Mouse (Mus musculus): ENCODE data around the gene Alpk1.
"Not testable (repeated sequence)": the region's sequence is repeated elsewhere in the genome, so short reads cannot be mapped to it uniquely, and the experiment has no call there.

The Alpk1 gene

GRCm38 (mm10) chr3:127790234-127791055, 10.1 kb upstream of the Alpk1 start:
- DNase-seq (ENCODE audit: low spot score in 2 of 2) = peak in 1 of 2 experiments; percentile 27

DNA sequence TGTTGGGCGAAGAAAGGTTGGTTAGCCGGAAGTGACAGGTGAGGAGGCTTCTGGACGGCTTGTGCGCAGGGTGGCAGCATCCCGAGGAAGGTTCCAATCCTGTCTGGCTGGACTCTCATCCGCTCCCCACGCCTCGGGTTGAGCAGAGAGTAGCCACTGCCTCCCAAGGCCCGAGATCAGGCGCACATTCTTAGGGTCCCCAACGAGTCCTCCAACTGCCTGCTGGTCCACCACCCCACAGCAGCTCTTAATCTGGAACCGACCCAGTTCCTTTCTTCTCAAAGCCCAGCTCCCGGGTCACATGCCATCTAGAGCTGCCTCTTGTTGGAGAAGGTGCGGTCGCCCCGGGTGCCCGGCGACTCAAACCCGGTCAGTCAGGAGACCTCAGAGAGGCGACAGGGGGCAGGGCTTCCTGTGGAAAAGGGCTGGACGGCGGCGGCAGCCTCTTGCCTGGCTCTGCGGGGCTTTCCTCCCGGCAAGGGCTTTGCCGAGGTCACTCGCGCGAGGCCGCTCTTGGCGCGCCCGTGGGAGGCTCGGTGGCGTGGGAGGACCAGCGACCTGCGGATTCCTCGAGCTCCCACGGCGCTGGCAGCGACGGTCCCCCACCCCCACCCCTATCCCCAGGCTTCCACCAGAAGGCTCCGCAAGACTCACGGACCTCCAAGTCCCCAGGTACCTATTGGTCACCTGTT, 9.3 kb upstream of the Alpk1 start, which contains the start of gene Tifa:
Gene Tifa, plus strand, starts transcription at position 306 of the 692 bp plus-strand sequence.
- peak; percentile 27 to 54 for DNase-seq (ENCODE audit: low spot score in 2 of 2)

GRCm38 (mm10) chr3:127788919-127789318, 8.6 kb upstream of the Alpk1 start:
- DNase-seq (ENCODE audit: low spot score in 2 of 2) = no peak

DNA sequence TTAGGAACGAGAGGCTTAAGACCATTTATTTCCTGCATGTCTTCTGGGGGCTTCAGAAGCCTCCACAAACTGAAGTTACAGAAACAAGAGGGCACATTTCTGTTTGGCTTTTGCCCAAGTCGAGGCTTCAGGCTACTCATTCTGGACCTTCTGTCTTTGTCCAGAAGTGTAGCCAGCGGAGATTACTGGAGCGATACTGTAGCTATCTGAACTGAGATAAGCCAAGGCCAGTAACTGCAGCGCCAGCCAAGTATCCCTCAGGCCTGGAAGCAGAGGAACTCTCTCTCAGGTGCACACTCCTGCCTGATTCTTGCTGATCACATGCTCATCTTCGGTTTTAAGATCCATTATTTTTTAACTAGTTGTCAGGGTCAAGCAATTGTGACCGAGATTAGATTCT, 7.7 kb upstream of the Alpk1 start:
- DNase-seq (ENCODE audit: low spot score in 2 of 2) = no peak

DNA sequence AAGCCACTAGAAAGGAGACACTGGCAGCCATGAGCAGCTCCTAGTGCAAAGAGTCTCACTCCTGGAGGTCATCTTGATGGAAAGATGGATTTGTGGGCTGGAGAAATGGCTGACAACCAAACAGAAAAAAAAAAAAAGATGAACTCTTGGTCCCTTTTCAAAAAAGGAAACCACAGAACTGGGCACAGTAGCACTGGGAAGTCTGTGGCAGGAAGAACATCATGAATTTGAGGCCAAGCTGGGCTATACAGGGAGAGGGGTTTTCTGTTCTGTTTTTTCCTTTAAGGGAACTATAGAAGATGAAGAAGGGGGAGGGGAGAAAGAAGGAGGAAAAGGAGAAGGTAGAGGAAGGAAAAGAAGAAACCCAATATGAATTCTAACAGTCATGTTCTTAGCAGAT, 6.7 kb upstream of the Alpk1 start:
- peak in 1 of 2 experiments; percentile 1 for DNase-seq (ENCODE audit: low spot score in 2 of 2)

DNA sequence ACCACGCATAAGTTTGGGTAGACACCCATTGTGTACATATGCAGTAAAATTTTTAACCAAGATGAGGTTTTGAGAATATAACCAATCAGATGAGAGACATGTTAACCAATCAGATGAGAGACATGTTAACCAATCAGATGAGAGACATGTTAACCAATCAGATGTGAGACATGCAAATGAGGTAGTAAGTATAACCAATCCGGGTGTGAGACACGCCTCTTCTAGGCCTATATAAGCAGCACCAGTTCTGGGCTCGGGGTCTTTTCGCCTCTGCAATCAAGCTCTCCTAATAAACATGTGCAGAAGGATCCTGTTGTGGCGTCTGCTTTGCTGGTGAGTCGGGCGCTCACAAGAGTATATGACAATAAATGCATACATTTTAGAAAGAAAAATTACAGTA, 3.4 kb upstream of the Alpk1 start:
- not testable (repeated sequence) for DNase-seq (ENCODE audit: low spot score in 2 of 2)

- DNase-seq (ENCODE audit: low spot score in 2 of 2) = no peak
These were observed 2.6 kb upstream of the Alpk1 start for GRCm38 (mm10) chr3:127782921-127783320.

- DNase-seq (ENCODE audit: low spot score in 2 of 2) = no peak
These were observed 594 bp upstream of the Alpk1 start for GRCm38 (mm10) chr3:127780921-127781320.

DNA sequence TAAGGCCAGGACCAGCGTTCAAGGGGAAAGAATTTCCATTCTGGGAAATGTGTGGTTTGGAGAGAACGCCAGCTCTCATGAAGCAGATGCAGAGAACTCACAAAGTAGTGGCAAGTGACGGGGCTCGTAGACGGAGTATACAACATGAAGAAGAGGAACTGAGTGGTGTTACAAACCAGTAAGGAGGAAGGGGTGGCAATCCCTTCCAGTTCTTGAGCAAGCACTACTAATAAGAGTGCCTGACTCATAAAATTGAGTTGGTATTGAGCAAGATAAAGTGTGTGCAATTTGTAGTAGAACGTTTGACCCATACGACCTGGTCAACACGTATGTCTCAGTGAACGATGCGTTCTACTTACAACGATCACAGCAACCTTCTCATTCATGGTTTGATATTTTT, 11.2 kb downstream of the Alpk1 start:
- no peak for DNase-seq (ENCODE audit: low spot score in 2 of 2)

DNA sequence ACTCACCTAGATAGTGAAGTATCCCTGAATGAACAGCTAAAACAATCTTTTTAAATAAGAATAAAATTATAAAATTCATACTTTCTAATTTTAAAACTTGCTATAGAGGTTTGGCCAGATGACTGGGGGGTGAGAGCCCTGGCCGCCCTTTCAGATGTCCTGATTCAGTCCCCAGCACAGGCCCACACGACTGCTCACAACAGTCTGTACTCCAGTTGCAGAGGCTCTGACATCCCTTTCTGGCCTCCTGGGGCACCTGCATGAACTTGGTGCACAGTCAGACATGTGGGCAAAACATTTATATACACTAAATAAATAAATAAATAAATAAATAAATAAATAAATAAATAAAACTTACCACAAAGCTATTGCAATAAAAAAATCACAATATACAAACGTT, 14.4 kb downstream of the Alpk1 start:
- no peak for DNase-seq (ENCODE audit: low spot score in 2 of 2)

DNA sequence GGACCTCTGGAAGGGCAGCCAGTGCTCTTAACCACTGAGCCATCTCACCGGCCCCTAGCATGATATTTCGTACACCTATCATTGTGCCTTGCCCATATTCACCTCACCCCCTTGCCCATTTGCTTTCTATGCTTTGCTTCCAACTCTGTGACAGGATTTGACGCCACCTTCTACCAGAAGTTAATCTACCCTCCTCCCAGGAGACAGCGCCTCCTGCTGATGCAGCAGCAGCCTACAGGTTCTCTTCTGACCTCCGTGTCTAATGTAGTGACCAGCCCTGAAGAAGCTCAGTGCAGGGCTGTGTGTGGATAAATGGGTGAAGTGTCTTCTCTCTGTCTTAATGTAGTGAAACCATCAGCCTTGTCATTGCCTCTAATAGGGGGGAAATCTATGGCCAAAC, 15.8 kb downstream of the Alpk1 start:
- DNase-seq (ENCODE audit: low spot score in 2 of 2) = no peak

GRCm38 (mm10) chr3:127763076-127763612, 17.2 kb downstream of the Alpk1 start:
- peak; percentile 62 to 81 for DNase-seq (ENCODE audit: low spot score in 2 of 2)

GRCm38 (mm10) chr3:127762403-127762802, 17.9 kb downstream of the Alpk1 start:
- DNase-seq (ENCODE audit: low spot score in 2 of 2) = no peak

DNA sequence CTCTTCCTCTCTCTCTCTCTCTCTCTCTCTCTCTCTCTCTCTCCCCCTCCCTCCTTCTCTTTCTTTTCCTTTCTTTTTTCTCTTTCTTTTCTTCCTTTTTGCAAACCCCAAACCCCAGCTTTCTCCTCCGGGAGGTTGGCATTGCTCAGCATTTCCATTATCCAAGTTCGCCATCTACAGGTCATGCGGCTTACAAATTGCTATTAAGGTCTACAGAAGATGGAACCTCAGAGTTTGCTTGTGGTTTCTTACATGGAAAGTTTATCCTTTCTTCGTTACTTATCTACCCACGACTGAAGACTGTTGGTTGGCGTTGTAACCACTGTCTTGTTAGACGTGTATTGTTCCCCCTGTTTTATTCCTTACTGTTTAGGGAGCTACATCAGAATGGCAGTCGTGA, 21.1 kb downstream of the Alpk1 start:
- peak; percentile 58 to 72 for DNase-seq (ENCODE audit: low spot score in 2 of 2)

GRCm38 (mm10) chr3:127758806-127759205, 21.5 kb downstream of the Alpk1 start:
- no peak for DNase-seq (ENCODE audit: low spot score in 2 of 2)

- no peak for DNase-seq (ENCODE audit: low spot score in 2 of 2)
These were observed 22.4 kb downstream of the Alpk1 start for GRCm38 (mm10) chr3:127757886-127758301.

DNA sequence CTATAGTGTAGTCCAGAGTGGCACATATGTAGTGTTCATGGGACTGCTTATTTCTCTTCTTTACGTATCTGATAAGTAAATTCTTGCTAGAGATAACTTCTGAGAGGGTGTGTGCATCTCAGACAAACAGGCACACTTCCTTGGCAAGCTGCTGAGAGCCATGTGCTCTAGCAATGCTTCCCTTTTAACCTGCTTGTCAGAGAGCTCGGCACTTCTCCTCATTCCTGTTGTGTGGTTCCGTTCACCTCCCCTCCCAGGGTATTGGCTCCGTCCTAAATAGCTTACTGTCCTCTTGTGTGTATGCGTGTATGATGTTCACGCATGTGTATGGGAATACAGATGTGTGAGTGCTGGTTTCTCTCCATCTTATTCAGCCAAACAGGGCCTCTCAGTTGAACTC, 23.9 kb downstream of the Alpk1 start:
- no peak for DNase-seq (ENCODE audit: low spot score in 2 of 2)

GRCm38 (mm10) chr3:127749981-127750562, 30.3 kb downstream of the Alpk1 start:
- DNase-seq (ENCODE audit: low spot score in 2 of 2) = no peak

DNA sequence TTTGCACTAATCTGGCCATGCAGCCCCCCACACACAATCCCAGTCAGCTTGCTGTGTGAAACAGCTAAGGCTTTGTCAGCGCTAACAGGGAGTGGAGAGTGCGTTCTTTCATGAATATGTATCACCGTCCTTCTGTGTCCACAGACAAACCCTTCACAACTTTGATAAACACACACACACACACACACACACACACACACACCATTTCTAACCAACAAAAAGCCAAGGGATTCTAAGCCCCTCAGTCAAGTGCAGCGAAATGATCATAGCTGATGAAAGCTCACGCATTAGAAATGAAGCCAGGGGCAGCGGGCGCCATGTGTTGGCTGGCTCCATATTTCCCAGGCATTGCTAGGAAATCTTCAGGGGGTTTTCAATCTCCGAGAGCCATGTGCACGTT, 31.1 kb downstream of the Alpk1 start:
- DNase-seq (ENCODE audit: low spot score in 2 of 2) = no peak

DNA sequence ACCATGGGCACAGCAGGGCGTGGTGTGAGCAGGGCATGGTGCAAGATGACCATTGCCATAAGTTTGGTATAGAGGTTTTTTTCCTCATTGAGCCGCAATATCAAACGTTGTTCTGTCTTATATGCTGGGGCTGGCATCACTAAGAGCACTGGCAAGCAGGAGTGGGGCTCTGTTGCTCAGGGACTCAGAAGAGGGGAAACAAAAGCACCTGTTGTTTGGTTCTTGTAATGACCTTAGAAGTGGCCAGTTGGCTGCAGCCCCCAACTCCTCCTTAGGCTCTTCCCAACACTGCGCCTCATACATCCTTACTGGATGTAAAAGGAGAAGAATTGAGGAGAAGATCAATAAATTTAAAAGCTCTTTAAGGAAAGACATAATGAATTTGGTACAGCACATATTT, 31.7 kb downstream of the Alpk1 start:
- no peak for DNase-seq (ENCODE audit: low spot score in 2 of 2)

DNA sequence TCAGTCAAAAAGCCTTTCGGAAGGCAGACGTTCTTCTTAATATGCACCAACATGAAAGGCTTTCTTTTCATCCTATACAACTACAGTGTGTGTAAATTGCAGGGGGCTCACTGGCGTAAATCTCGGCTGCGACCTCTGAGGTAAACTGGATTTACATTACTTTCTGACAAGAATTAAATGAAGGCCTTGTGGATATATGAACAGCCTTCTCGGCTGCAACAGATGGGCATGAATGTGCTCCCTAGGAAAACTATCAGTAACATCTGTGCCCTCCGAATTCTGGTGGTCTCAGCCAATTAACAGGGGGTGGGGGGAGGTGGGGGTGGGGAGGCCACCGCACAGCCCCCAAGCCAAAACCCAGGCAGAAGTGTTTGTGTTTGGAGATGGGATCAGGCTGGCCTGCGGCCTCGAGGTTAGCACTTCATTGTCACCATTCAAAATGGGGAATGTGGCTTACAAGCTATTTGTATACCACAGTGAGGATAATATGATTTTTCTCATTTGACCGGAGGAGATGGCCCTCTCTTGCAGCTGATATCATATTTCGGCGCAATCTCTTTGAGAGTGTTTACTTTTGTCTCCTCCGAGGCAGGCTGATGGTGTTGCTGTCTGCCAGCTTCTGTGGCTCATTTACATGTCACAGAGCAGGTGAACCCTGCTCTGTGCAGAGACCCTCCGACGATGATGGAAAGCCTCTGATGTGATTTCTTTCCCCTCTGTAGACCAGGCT, 34.3 kb downstream of the Alpk1 start:
- DNase-seq (ENCODE audit: low spot score in 2 of 2) = no peak

- DNase-seq (ENCODE audit: low spot score in 2 of 2) = no peak
These were observed 34.8 kb downstream of the Alpk1 start for GRCm38 (mm10) chr3:127745504-127745903.

All from right cerebral cortex, adult 2 months (tissue).